Mouse (Mus musculus) small intestine, adult 10 weeks (tissue): ENCODE data around the gene Med14. TPM values are rescaled to one million over a fixed set of nuclear protein-coding genes. Genes with fewer than 3 reads are reported as not detected.

ENCODE experiments used
- polyA plus RNA-seq: library from polyadenylated mRNA; stranded (reverse); fragments of 350-450 nt; fragmentation: Illumina TruSeq; extraction: RNeasy Lipid Tissue Mini Kit (QIAGEN cat#74804); gene quantifications from one replicate; pipeline ENCODE4 v1.2.3, GENCODE M21; 2014; ENCODE audit warnings: low replicate concordance

Med14 gene
- 33.2 TPM for polyA plus RNA-seq

GRCm38 (mm10) chrX:12761626-12762333 is at the start of gene Med14:
Gene Med14 (minus strand): TSS chrX:12762073.

GRCm38 (mm10) chrX:12673054-12673775 is 88.7 kb downstream of the Med14 start, which contains the start of gene 1810030O07Rik:
Gene 1810030O07Rik (minus strand): TSS chrX:12673668.

Other genes with a start within 250 kb of the Med14 start
- 246 TPM for gene Atp6ap2, start 174.3 kb downstream of the Med14 start, polyA plus RNA-seq
- gene 1810030O07Rik, start 88.4 kb downstream of the Med14 start, polyA plus RNA-seq: 45.6 TPM